Mouse (Mus musculus) bone marrow macrophage, adult 2 months (primary cell): ENCODE measurements at regions not wholly inside any gene's neighbourhood (a gene's known extent, or its start where the extent isn't known, plus 50 kb on each side); places are given as distances from the start of the nearest gene placed in this dataset.

Source experiments
- H3K27ac ChIP-seq: 2 replicates; pipeline ENCODE4 v1.5.1; 2012; ENCODE audit warnings: low read depth, low read length; ENCODE audit not compliant: insufficient read depth
- H3K4me1 ChIP-seq: 2 replicates; pipeline ENCODE4 v1.6.1; 2012; ENCODE audit warnings: low read length; ENCODE audit not compliant: control insufficient read depth, insufficient read depth
- H3K4me3 ChIP-seq: 2 replicates; pipeline ENCODE4 v1.5.1; 2012; ENCODE audit warnings: mild to moderate bottlenecking, low read length, moderate library complexity; ENCODE audit not compliant: insufficient read depth
- CTCF ChIP-seq: IDR thresholded peaks from 2 replicates; pipeline ENCODE4 v1.5.1; 2012; ENCODE audit warnings: low read depth, mild to moderate bottlenecking, low read length, moderate library complexity
- POLR2A ChIP-seq: IDR thresholded peaks from 2 replicates; pipeline ENCODE4 v1.6.1; 2012; ENCODE audit warnings: mild to moderate bottlenecking, low read depth, low read length, borderline replicate concordance

DNA sequence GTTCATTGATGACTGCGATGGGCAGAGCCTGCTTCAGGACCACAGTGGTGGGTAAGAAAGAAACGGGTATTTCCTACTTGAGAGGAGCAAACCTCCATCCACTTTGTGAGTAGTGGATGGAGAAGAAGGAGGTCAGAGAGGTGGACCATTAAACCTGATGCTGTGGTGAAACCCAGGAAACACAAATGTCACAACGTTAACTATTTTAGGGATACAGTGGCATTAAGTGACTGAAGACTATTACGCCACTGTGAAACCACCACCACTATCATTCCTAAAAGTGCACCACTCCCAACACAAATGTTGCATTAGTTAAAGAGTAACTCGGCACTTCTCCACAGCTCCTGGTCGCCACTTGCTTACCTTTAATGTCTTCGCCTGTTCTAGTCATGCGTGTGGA lies 83.3 kb upstream of the Dazl start:
- TF ChIP-seq CTCF: no peak
- no peak for TF ChIP-seq POLR2A

DNA sequence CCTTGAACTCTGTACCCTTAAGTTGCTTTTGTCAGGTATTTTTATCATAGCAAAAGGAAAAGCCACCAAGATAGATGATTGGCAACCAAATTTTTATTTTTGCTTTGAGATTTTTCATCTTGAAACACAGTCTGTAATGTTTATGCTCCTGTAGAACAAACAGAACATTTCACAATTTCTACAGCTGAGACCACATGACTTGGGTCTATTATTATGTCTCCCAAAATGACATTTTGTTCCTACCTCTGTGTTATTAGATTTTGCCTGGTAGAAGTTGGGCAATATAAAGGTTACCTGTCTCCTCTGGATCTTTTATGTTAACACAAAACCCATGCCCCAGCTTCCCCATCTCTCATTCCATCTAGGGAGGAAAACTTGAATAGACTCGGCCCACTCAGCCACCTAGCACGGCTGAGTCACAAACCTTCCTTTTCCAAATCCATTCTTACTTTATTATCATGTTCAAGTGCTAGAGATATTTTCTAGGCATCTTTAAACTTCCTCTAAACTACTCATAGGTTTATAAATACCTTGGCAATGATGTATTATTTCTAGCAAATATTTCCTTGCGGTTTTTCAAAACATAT lies 84.8 kb upstream of the Dazl start:
- no peaks in the 10 kb centered on the region for H3K4me1 ChIP-seq
- no peak overlapping the region for H3K4me3 ChIP-seq
- TF ChIP-seq POLR2A (no peak), CTCF (no peak)
- H3K27ac ChIP-seq: no peak overlapping the region

More for the DNA sequence above, 83.3 kb upstream of the Dazl start:
- Histone ChIP-seq H3K27ac (no peak overlapping the region), H3K4me3 (no peak overlapping the region), H3K4me1 (no peaks in the 10 kb centered on the region)

DNA sequence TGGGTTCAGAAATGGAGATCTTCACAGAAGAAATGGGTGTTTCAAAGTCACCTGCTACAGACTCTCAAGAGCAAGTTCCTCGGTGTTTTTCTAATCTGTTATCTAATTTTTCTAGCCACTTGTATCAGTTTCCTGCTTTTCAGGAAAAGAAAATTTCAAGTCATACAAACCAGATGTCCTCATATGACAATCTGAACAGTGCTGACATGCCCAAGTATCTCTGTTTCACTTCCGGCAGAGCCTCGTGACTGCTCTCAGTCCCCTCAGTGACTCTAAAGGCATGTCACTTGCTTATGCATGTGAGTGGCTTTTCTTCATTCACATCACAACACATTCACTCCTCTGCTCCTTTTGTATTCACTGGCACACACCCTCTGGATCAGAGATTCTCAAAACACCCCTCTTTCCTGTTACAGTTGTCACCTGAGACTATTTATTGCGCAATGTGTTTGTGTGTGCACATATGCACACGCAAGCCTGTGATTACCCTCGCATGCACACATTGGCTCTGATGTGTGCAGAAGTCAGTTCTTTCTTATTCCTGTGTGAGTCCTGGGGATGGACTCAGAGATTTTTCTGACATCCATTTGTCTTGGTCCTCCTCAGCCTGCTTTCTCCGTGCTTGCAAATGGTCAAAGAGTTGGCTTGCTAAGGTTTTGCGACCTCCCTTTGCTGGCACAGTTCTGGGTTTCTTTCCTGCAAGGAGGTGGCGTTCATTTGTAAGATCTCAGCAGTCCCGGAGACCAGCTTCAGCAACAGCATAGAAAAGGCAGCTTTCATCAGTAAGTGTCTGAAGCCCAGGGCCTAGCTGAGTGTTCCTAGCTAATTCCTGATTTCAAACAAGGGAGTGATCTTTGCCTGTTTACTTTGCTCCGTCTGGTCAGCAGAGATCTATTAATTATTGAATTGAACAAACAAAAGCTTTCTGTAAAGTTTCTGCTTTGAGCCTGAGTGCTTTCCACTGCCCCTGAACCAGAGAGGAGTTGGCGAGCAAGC lies 95.6 kb upstream of the Dazl start:
- Histone ChIP-seq H3K4me3 (no peak overlapping the region), H3K27ac (peak overlapping the region; percentile 43), H3K4me1 (peaks cover 11% of the 10 kb centered on the region)
- TF ChIP-seq CTCF: no peak
- TF ChIP-seq POLR2A: no peak

DNA sequence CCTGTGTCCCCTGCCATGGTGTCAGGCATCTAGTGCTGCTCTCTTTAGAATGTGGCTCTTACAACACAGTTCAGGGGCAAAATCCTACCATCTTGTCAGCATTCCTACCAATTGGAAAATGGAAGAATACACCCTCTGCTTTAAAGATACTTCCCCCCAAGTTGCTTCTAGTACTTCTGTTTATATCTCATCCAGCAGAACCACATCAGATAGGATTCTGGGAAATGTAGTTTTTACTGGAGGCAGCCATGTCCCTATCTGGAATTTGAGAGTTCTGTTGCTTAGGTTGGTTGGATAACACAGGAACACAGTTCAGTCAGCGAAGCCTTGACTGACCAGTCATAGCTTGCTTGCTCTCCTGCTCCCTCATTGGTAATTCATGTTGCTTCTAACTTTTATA lies 96.7 kb upstream of the Dazl start:
- Histone ChIP-seq H3K4me3 (no peak overlapping the region), H3K4me1 (peaks cover 11% of the 10 kb centered on the region)

DNA sequence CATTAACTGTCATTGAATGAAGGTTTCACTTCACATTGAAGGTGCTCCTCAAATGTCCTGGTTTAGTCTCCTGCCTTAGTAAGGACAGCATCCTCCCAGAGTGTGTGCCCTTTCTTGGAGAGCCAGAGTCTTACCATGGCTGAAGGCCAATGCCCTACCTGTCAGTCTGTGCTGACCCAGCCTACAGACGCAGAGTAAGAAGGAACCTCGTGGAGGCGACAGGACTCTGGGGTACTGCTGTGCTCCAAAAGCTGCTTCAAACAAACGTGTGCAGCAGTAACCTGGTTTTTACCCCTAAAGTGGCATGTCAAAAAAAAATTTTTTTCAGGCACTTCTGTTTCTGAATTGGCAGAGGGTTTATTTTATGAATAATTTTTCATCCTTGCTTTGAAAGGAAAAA lies 97.8 kb upstream of the Dazl start:
- TF ChIP-seq CTCF (no peak), POLR2A (no peak)
- H3K27ac ChIP-seq: no peak overlapping the region
- H3K4me1 ChIP-seq: peaks cover 11% of the 10 kb centered on the region
- no peak overlapping the region for H3K4me3 ChIP-seq

More for the DNA sequence above, 96.7 kb upstream of the Dazl start:
- no peak overlapping the region for H3K27ac ChIP-seq
- TF ChIP-seq CTCF: no peak
- no peak for TF ChIP-seq POLR2A

DNA sequence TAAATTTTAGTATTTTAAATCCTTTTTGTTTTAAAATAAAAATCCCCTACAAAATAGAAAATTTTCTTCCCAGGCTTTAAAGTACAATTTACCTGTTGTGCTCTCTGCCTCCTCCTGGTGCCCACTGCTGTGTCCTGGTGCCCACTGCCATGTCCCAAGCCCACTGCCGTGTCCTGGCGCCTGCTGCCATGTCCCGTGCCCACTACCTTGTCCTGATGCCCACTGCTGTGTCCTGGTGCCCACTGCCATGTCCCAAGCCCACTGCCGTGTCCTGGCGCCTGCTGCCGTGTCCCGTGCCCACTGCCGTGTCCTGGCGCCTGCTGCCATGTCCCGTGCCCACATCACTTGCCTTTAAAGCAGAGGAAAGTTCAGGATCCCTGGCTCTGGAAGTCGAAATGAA lies 98.6 kb upstream of the Dazl start:
- TF ChIP-seq POLR2A (no peak), CTCF (no peak)
- no peak overlapping the region for H3K27ac ChIP-seq
- no peak overlapping the region for H3K4me3 ChIP-seq
- H3K4me1 ChIP-seq: peaks cover 11% of the 10 kb centered on the region

DNA sequence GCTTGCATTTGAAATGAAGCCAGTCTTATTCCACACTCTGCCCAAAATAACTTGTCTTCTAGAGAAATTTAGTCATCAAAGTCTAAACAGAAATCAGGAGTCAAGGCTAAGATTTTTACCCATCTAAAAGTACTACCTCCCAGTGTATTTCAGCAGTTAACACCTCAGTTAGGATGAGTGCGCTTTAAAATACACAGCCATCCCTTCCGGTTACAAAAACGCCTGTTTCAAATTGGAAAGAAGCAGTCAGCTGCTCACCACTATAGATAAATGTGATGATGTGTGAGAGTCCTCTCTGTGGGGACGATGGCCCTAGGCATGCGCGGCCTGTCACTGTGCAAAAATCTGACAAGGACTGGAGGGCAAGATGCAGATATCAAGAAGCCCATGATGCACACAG lies 99.0 kb upstream of the Dazl start:
- Histone ChIP-seq H3K27ac (no peak overlapping the region), H3K4me1 (peaks cover 11% of the 10 kb centered on the region), H3K4me3 (no peak overlapping the region)
- TF ChIP-seq CTCF: no peak
- TF ChIP-seq POLR2A: no peak

DNA sequence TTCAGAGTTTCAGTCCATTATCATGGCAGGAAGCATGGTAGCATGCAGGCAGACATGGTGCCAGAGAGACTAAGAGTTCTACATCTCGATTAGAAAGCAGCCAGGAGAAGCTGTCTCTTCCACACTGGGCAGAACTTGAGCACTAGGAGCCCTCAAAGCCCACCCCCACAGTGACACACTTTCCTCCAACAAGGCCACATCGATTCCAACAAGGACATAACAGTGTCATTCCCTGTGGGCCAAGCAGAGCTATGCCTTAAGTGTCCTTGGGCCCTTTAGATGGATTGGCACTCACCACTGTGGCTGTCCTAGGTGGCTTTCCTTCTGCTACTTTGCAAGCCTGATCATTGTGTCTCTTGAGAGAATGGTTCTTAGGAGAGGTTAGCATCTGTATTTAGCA lies 99.5 kb upstream of the Dazl start:
- Histone ChIP-seq H3K4me1 (peaks cover 11% of the 10 kb centered on the region), H3K4me3 (no peak overlapping the region), H3K27ac (no peak overlapping the region)
- no peak for TF ChIP-seq CTCF
- no peak for TF ChIP-seq POLR2A

DNA sequence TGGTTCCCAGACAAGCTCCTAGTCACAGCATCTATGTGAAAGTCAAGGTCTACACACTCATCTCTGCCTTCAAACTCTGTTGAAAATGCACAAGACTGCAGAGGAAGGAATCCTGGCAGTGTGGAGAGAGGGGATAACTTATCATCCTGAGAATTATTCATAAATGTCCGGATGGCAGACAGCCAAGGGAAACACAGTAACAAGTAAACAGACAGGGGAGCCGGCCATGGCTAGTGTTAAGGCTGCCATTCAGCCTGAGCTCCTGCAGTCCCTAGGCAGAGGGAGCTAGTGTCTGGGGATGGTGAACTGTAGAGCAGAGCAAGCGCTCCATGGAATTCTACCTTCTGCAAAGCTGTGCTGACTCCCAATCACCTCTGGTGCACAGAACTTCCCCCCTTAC lies 100.3 kb upstream of the Dazl start:
- Histone ChIP-seq H3K4me3 (no peak overlapping the region), H3K27ac (no peak overlapping the region), H3K4me1 (peaks cover 7% of the 10 kb centered on the region)
- no peak for TF ChIP-seq CTCF
- no peak for TF ChIP-seq POLR2A

DNA sequence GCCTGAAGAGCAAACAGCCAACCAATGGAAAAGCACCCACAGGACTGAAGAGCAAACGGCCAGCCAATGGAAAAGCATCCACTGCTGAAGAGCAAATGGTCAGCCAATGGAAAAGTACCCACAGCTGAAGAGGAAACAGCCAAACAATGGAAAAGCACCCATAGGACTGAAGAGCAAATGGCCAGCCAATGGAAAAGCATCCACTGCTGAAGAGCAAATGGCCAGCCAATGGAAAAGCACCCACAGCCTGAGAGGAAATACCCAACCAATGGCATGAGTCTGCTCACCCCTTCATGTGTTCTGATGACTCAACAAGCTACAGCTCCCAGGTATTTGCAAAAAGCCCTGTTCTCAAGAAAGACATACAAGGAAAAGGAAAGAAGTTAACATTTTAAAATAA lies 101.4 kb upstream of the Dazl start:
- Histone ChIP-seq H3K27ac (no peak overlapping the region), H3K4me3 (no peak overlapping the region), H3K4me1 (0 out of 2 replicates have a peak, but pooled peaks cover 2% of the 10 kb centered on the region)
- TF ChIP-seq CTCF (no peak), POLR2A (no peak)
